14 mouse cellular contexts compared by ENCODE assay signal in the genomic region with DNA sequence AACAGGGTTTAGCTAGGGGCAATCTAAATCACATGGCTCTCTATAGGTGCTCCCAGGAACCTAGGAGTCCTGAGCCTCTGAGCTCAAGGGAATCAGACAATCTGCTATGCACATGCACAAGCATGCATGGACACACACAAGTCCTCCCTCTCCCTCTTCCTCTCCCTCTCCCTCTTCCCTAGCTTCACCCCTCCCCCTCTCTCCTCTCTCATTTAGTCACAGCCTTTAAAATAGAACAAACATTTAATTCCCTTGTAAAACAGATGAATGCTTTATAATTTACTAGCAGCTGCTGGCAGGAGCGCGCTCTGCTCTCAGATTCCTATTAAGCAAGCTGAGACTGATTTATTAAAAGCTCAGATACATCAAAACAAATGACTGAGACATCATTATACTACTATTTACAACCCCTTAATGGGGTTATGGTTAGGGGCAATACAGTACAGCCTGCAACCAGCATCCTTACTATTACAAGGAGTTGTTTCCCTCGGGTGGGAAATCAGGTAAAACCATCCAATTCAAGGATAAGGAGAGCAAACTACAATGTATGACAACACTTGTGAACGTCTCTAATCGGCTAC.
DNase-seq lines count a peak whose midpoint lies in the region; ATAC-seq lines count a peak whose summit lies in the region.
"Had no signal": no experiment of that assay in that cellular context is flagged by ENCODE, and none has a peak within 500 bp of the region (broad histone marks: within the 10 kb centered on the region; RNA-seq: fewer than 3 reads in every experiment).

No protein-coding gene starts in this region.

- no peaks in the 10 kb centered on the region for H3K27me3 ChIP-seq in hindbrain, embryonic 15.5 days
- H3K27me3 ChIP-seq in hindbrain, embryonic 11.5 days (ENCODE audit: control insufficient read depth, insufficient read depth, low read length): no peaks in the 10 kb centered on the region
- H3K27me3 ChIP-seq in limb, embryonic 11.5 days (ENCODE audit: control insufficient read depth, insufficient read depth, low read length): no peaks in the 10 kb centered on the region
- H3K27me3 ChIP-seq in limb, embryonic 10.5 days (ENCODE audit: low read depth, poor library complexity, severe bottlenecking): no peaks in the 10 kb centered on the region
- no peaks in the 10 kb centered on the region for H3K27me3 ChIP-seq in forebrain, embryonic 14.5 days (replicated peaks; ENCODE audit: control insufficient read depth, insufficient read depth, low read length)
- H3K27me3 ChIP-seq: embryonic facial prominence, embryonic 12.5 days had no signal

- no peak overlapping the region for H3K4me3 ChIP-seq in hindbrain, embryonic 15.5 days
- H3K4me3 ChIP-seq in hindbrain, embryonic 11.5 days (ENCODE audit: low read depth, low read length): no peak overlapping the region
- H3K4me3 ChIP-seq in limb, embryonic 11.5 days (ENCODE audit: low read depth, low read length): no peak overlapping the region
- H3K4me3 ChIP-seq in limb, embryonic 10.5 days: no peak overlapping the region
- H3K4me3 ChIP-seq in forebrain, embryonic 14.5 days (ENCODE audit: low read depth, low read length): no peak overlapping the region
- H3K4me3 ChIP-seq: embryonic facial prominence, embryonic 12.5 days; heart, embryonic 10.5 days had no signal

- H3K36me3 ChIP-seq in hindbrain, embryonic 15.5 days: no peaks in the 10 kb centered on the region
- no peaks in the 10 kb centered on the region for H3K36me3 ChIP-seq in hindbrain, embryonic 11.5 days (ENCODE audit: control insufficient read depth, insufficient read depth, low read length)
- no peaks in the 10 kb centered on the region for H3K36me3 ChIP-seq in limb, embryonic 11.5 days (ENCODE audit: control insufficient read depth, insufficient read depth, low read length)
- H3K36me3 ChIP-seq in limb, embryonic 10.5 days: no peaks in the 10 kb centered on the region
- H3K36me3 ChIP-seq in forebrain, embryonic 14.5 days (ENCODE audit: control insufficient read depth, insufficient read depth, low read length): no peaks in the 10 kb centered on the region
- H3K36me3 ChIP-seq: embryonic facial prominence, embryonic 12.5 days; G1E; heart, embryonic 10.5 days had no signal

- H3K27ac ChIP-seq in hindbrain, embryonic 15.5 days (replicated peaks): no peak overlapping the region
- H3K27ac ChIP-seq in hindbrain, embryonic 11.5 days (ENCODE audit: low read depth, low read length): no peak overlapping the region
- H3K27ac ChIP-seq in limb, embryonic 11.5 days (replicated peaks; ENCODE audit: low read depth, low read length): no peak overlapping the region
- H3K27ac ChIP-seq in limb, embryonic 10.5 days: no peak overlapping the region
- H3K27ac ChIP-seq in forebrain, embryonic 14.5 days (ENCODE audit: low read depth, low read length): no peak overlapping the region; the same call in 1 of the 2 replicates
- H3K27ac ChIP-seq: embryonic facial prominence, embryonic 12.5 days; heart, embryonic 10.5 days had no signal

- no peak overlapping the region for H3K9ac ChIP-seq in hindbrain, embryonic 15.5 days
- H3K9ac ChIP-seq in hindbrain, embryonic 11.5 days (ENCODE audit: low read depth, low read length): no peak overlapping the region
- H3K9ac ChIP-seq in limb, embryonic 11.5 days (ENCODE audit: low read length): no peak overlapping the region
- H3K9ac ChIP-seq in forebrain, embryonic 14.5 days (ENCODE audit: low read length): no peak overlapping the region
- H3K9ac ChIP-seq: embryonic facial prominence, embryonic 12.5 days had no signal

- DNase-seq in hindbrain, embryonic 11.5 days (ENCODE audit: low spot score): no peak
- peak; percentile 27 for DNase-seq in limb, embryonic 11.5 days (ENCODE audit: low spot score)
- no peak for DNase-seq in limb, embryonic 10.5 days (ENCODE audit: low spot score)
- DNase-seq in forebrain, embryonic 14.5 days (ENCODE audit: low spot score): peak; percentile 63
- DNase-seq in kidney, postnatal 4 days: peak; percentile 34 to 57
- DNase-seq in urinary bladder, postnatal 14 days (ENCODE audit: low spot score): no peak
- DNase-seq: adrenal gland, postnatal 10 days; cerebellum, postnatal 14 days; gastrocnemius, postnatal 14 days; heart, postnatal 4 days had no signal

- no peaks in the 10 kb centered on the region for H3K9me3 ChIP-seq in hindbrain, embryonic 15.5 days
- H3K9me3 ChIP-seq in hindbrain, embryonic 11.5 days (ENCODE audit: control insufficient read depth, low read length): no peaks in the 10 kb centered on the region
- no peaks in the 10 kb centered on the region for H3K9me3 ChIP-seq in limb, embryonic 11.5 days (ENCODE audit: control insufficient read depth, low read length)
- H3K9me3 ChIP-seq in limb, embryonic 10.5 days (replicated peaks): no peaks in the 10 kb centered on the region
- no peaks in the 10 kb centered on the region for H3K9me3 ChIP-seq in forebrain, embryonic 14.5 days (replicated peaks; ENCODE audit: control insufficient read depth, low read length)
- H3K9me3 ChIP-seq: embryonic facial prominence, embryonic 12.5 days; G1E; heart, embryonic 10.5 days had no signal

- WGBS in hindbrain, embryonic 15.5 days: 60% methylated on average over 5 of the region's 5 CpGs
- WGBS in hindbrain, embryonic 11.5 days: 85% methylated on average over 5 of the region's 5 CpGs
- WGBS in limb, embryonic 11.5 days: 35% methylated on average over 5 of the region's 5 CpGs
- WGBS in limb, embryonic 10.5 days: 53% methylated on average over 5 of the region's 5 CpGs
- 39% methylated on average over 5 of the region's 5 CpGs for WGBS in forebrain, embryonic 14.5 days

- peak; percentile 15; the same call in 1 of the 2 replicates for ATAC-seq in hindbrain, embryonic 15.5 days (ENCODE audit: low FRiP score, low read depth)
- no peak for ATAC-seq in hindbrain, embryonic 11.5 days (ENCODE audit: low FRiP score)
- ATAC-seq in limb, embryonic 11.5 days (ENCODE audit: insufficient number of reproducible peaks, low FRiP score, low TSS enrichment, low read depth): no peak
- ATAC-seq in forebrain, embryonic 14.5 days: no peak

- H3K4me1 ChIP-seq in hindbrain, embryonic 15.5 days (replicated peaks): peaks cover 20% of the 10 kb centered on the region
- H3K4me1 ChIP-seq in hindbrain, embryonic 11.5 days (replicated peaks; ENCODE audit: control insufficient read depth, insufficient read depth, low read length): no peaks in the 10 kb centered on the region; the same call in none of the 2 replicates
- H3K4me1 ChIP-seq in limb, embryonic 11.5 days (ENCODE audit: control insufficient read depth, insufficient read depth, low read length): peaks cover 11% of the 10 kb centered on the region; the same call in 1 of the 2 replicates
- peaks cover 30% of the 10 kb centered on the region for H3K4me1 ChIP-seq in limb, embryonic 10.5 days
- H3K4me1 ChIP-seq in forebrain, embryonic 14.5 days (ENCODE audit: control insufficient read depth, insufficient read depth, low read length): peaks cover 22% of the 10 kb centered on the region

- H3K4me2 ChIP-seq in hindbrain, embryonic 15.5 days: no peak overlapping the region
- H3K4me2 ChIP-seq in hindbrain, embryonic 11.5 days (replicated peaks; ENCODE audit: low read depth, low read length): no peak overlapping the region
- H3K4me2 ChIP-seq in limb, embryonic 11.5 days (ENCODE audit: low read depth, severe bottlenecking): no peak overlapping the region
- no peak overlapping the region for H3K4me2 ChIP-seq in forebrain, embryonic 14.5 days (ENCODE audit: low read length)
- H3K4me2 ChIP-seq: embryonic facial prominence, embryonic 12.5 days had no signal

Comparison
In these comparisons a context has a peak if more than half of its experiments do, and no peak if none do; other contexts are left out.
1. DNase-seq: peak in limb, embryonic 11.5 days (single experiment), forebrain, embryonic 14.5 days (single experiment) and kidney, postnatal 4 days (2 of 2); none in hindbrain, embryonic 11.5 days (single experiment), limb, embryonic 10.5 days (single experiment) and urinary bladder, postnatal 14 days (single experiment).